Mouse (Mus musculus) embryonic facial prominence, embryonic 13.5 days (tissue): ENCODE measurements around the gene Adipoq. TPM values are rescaled to one million over a fixed set of nuclear protein-coding genes. Genes with fewer than 3 reads are reported as not detected.

ENCODE experiments used
- ATAC-seq: fragments of 200-750 bp; cut with Nextera tagmentation; 2 replicates; pipeline ENCODE4 v1.8.0; 2017; ENCODE audit warnings: low read depth; ENCODE audit not compliant: insufficient number of reproducible peaks, insufficient read depth, low FRiP score, low TSS enrichment
- H3K27ac ChIP-seq: fragments of 300-500 bp; sonication (generic); 2 replicates; pipeline ENCODE4 v1.5.1; 2015; ENCODE audit warnings: moderate library complexity, mild to moderate bottlenecking, inconsistent platforms
- H3K27me3 ChIP-seq: fragments of 300-500 bp; sonication (generic); 2 replicates; pipeline ENCODE4 v1.6.1; 2015; ENCODE audit warnings: mild to moderate bottlenecking, inconsistent platforms
- H3K36me3 ChIP-seq: fragments of 300-500 bp; sonication (generic); 2 replicates; pipeline ENCODE4 v1.6.1; 2015; ENCODE audit warnings: mild to moderate bottlenecking, inconsistent platforms
- H3K4me1 ChIP-seq: fragments of 300-500 bp; sonication (generic); 2 replicates; pipeline ENCODE4 v1.6.1; 2015; ENCODE audit warnings: inconsistent platforms
- H3K4me2 ChIP-seq: fragments of 300-500 bp; sonication (generic); 2 replicates; pipeline ENCODE4 v1.6.1; 2015; ENCODE audit warnings: moderate library complexity, mild to moderate bottlenecking, inconsistent platforms
- H3K4me3 ChIP-seq: fragments of 300-500 bp; sonication (generic); 2 replicates; pipeline ENCODE4 v1.5.1; 2015; ENCODE audit warnings: mild to moderate bottlenecking, inconsistent platforms
- H3K9ac ChIP-seq: fragments of 300-500 bp; sonication (generic); 2 replicates; pipeline ENCODE4 v1.6.1; 2015; ENCODE audit warnings: mild to moderate bottlenecking, inconsistent platforms
- H3K9me3 ChIP-seq: fragments of 300-500 bp; sonication (generic); 2 replicates; pipeline ENCODE4 v1.6.1; 2016; ENCODE audit warnings: inconsistent platforms
- WGBS: fragments of 180-500 bp; shearing (Covaris S2); methylation state at CpG from one replicate; pipeline ENCODE4 v1.1.7; 2015; ENCODE audit warnings: mixed read lengths; 5-methylcytosine and 5-hydroxymethylcytosine counted together
- polyA plus RNA-seq: library from polyadenylated mRNA; unstranded; fragments of >200 nt; fragmentation: Nextera tagmentation; extraction: Ambion mirVana; gene quantifications from 2 replicates; pipeline ENCODE4 v1.2.1, GENCODE M21; 2015

Gene Adipoq
- polyA plus RNA-seq, 1 experiment from 2014 or later = not detected

DNA sequence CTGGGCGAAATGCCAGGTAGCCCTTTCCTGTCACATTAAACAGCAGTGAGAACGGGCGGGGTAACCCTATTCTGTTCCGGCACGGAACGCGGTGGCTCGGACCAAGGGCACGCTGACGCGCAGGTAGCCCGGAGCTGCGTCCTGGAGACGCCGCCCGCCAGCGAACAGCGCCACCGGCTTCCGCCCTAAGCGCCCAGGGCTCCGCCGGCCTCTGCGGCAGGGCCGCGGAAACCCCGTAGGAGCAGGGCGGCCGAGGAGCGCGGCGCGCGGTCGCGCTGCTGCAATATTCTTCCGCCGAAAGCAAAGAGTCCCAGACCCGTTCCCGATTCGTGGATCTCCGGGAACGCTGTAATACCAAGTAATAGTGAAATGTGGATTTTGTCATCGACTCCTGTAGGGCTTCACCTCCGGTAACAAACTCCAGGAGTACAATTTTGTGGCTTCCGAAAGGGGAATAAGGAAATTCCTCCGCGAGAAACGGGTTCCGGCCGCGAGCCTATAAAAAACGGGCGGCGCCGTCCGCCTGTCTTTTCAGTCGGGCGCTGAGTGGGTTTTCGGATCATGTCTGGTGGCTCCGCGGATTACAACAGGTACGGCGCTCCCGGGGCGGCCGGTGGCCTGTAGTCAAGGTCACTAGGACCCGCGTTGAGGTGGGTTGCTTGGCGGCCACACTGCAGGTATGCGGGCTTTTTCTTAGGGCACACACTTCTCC, 38.9 kb upstream of the Adipoq start, which contains the start of gene Eif4a2:
TSS of gene Eif4a2 (plus strand) at position 214 of the 712 bp plus-strand sequence.
- Histone ChIP-seq H3K4me2 (peak within 1 kb of the TSS; percentile 74), H3K4me1 (peaks cover 31% of the 10 kb centered on the region), H3K27me3 (no peaks in the 10 kb centered on the region), H3K36me3 (peaks cover 37% of the 10 kb centered on the region), H3K27ac (peak within 1 kb of the TSS; percentile 98), H3K4me3 (peak within 1 kb of the TSS; percentile 96), H3K9ac (peak within 1 kb of the TSS; percentile 100), H3K9me3 (no peaks in the 10 kb centered on the region)
- peak; percentile 90 for ATAC-seq
- under 1% methylated on average over 71 of the region's 71 CpGs for WGBS

GRCm38 (mm10) chr16:23107946-23108759, 38.2 kb upstream of the Adipoq start:
- WGBS = under 1% methylated on average over 52 of the region's 52 CpGs

GRCm38 (mm10) chr16:23108943-23109342, 37.4 kb upstream of the Adipoq start:
- ATAC-seq = no peak
- H3K9me3 ChIP-seq = no peaks in the 10 kb centered on the region
- no peaks in the 10 kb centered on the region for H3K27me3 ChIP-seq
- H3K27ac ChIP-seq = peak overlapping the region; percentile 98; the same call in 1 of the 2 replicates
- H3K4me1 ChIP-seq = peaks cover 25% of the 10 kb centered on the region
- H3K36me3 ChIP-seq = peaks cover 48% of the 10 kb centered on the region
- WGBS = 2% methylated on average over 5 of the region's 5 CpGs
- peak overlapping the region; percentile 100 for H3K9ac ChIP-seq
- peak overlapping the region; percentile 96 for H3K4me3 ChIP-seq
- H3K4me2 ChIP-seq = peak overlapping the region; percentile 74

More at GRCm38 (mm10) chr16:23107946-23108759, 38.2 kb upstream of the Adipoq start:
- Histone ChIP-seq H3K9ac (peak overlapping the region; percentile 100), H3K36me3 (peaks cover 44% of the 10 kb centered on the region), H3K27me3 (no peaks in the 10 kb centered on the region), H3K4me3 (peak overlapping the region; percentile 96), H3K9me3 (no peaks in the 10 kb centered on the region), H3K4me1 (peaks cover 25% of the 10 kb centered on the region), H3K27ac (peak overlapping the region; percentile 98), H3K4me2 (peak overlapping the region; percentile 74)
- ATAC-seq = peak; percentile 84

DNA sequence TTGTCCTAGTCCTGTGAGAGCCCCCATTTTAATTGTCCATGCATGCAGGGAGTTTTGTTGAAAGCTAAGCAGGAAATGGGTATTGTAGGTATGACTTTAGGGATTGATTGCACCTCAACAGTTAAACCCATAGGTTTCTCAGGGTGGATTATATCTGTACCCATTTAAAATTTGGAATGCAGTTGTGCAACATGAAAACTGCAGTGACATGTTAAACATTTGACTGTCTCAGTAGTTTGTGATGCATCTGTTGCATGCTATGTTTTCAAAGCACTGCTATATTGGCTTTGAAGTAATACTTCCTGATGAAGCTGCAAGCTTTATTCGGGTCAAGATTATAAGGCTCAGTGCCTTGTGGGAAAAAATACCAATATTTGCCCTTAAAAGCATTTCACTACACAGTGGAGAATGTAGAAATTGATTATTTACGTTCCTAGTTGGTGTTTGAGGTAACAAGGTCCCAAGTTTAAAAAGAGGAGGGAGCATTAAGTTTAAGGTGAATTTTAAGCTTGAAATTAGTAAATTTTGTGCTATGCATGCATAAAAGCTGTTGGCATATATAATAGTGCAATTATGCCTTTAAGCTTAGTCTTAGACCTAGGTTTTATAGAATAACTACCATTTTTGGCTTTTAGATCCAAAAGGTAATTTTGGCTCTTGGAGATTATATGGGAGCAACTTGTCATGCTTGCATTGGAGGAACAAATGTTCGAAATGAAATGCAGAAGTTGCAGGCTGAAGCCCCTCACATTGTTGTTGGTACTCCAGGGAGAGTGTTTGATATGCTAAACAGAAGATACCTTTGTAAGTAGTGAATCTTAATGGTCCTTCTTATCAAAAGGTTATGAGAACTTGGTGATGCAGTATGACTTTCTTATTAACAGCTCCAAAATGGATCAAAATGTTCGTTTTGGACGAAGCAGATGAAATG, 36.7 kb upstream of the Adipoq start:
- 47% methylated on average over 5 of the region's 5 CpGs for WGBS
- H3K27me3 ChIP-seq = no peaks in the 10 kb centered on the region
- peaks cover 54% of the 10 kb centered on the region for H3K36me3 ChIP-seq
- H3K4me1 ChIP-seq = peaks cover 25% of the 10 kb centered on the region
- peak overlapping the region; percentile 74 for H3K4me2 ChIP-seq
- peak overlapping the region; percentile 96 for H3K4me3 ChIP-seq
- H3K27ac ChIP-seq = peak overlapping the region; percentile 98; the same call in 1 of the 2 replicates
- peak overlapping the region; percentile 100 for H3K9ac ChIP-seq
- H3K9me3 ChIP-seq = no peaks in the 10 kb centered on the region
- ATAC-seq = no peak

DNA sequence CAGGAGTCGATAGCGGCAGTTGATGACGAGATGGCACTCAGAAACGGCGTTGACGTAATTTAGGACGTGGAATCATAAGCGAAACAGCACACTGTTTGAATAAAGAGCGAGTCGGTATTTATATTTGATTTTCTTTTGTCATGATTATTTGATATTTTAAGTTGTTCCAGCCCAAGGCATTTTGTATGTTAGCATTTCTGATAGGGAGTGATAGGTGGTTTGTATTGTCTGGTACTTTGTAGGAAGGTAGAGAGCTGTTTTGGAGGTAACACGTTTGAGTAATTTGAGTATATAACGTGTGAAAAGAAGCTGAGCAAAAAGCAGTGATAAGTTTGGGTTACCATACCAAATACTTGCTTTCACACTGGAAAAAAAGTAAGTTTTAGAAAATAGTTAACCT, 34.0 kb upstream of the Adipoq start:
- Histone ChIP-seq H3K4me1 (peaks cover 25% of the 10 kb centered on the region), H3K9ac (no peak overlapping the region), H3K36me3 (peaks cover 66% of the 10 kb centered on the region), H3K27me3 (no peaks in the 10 kb centered on the region), H3K9me3 (no peaks in the 10 kb centered on the region), H3K4me3 (no peak overlapping the region), H3K27ac (no peak overlapping the region), H3K4me2 (peak overlapping the region; percentile 18; the same call in 1 of the 2 replicates)
- no peak for ATAC-seq
- WGBS = 80% methylated on average over 12 of the region's 12 CpGs

GRCm38 (mm10) chr16:23112861-23113435, 33.4 kb upstream of the Adipoq start:
- WGBS = 56% methylated on average over 9 of the region's 9 CpGs
- no peak overlapping the region for H3K4me3 ChIP-seq
- ATAC-seq = no peak

GRCm38 (mm10) chr16:23113903-23114302, 32.4 kb upstream of the Adipoq start:
- no peak overlapping the region for H3K9ac ChIP-seq
- H3K9me3 ChIP-seq = no peaks in the 10 kb centered on the region
- no peak for ATAC-seq
- H3K36me3 ChIP-seq = peaks cover 70% of the 10 kb centered on the region
- H3K27me3 ChIP-seq = no peaks in the 10 kb centered on the region
- H3K4me2 ChIP-seq = no peak overlapping the region
- no peak overlapping the region for H3K4me3 ChIP-seq
- H3K27ac ChIP-seq = no peak overlapping the region
- H3K4me1 ChIP-seq = peaks cover 25% of the 10 kb centered on the region

More at GRCm38 (mm10) chr16:23112861-23113435, 33.4 kb upstream of the Adipoq start:
- Histone ChIP-seq H3K4me2 (no peak overlapping the region), H3K4me1 (peaks cover 25% of the 10 kb centered on the region), H3K27ac (no peak overlapping the region), H3K27me3 (no peaks in the 10 kb centered on the region), H3K36me3 (peaks cover 71% of the 10 kb centered on the region), H3K9ac (no peak overlapping the region), H3K9me3 (no peaks in the 10 kb centered on the region)

- 63% methylated on average over 5 of the region's 5 CpGs for WGBS
- ATAC-seq = no peak
- H3K36me3 ChIP-seq = peaks cover 70% of the 10 kb centered on the region
Measured at GRCm38 (mm10) chr16:23114339-23115171, 31.8 kb upstream of the Adipoq start.

GRCm38 (mm10) chr16:23115486-23115885, 30.9 kb upstream of the Adipoq start:
- H3K9me3 ChIP-seq = no peaks in the 10 kb centered on the region
- H3K27ac ChIP-seq = no peak overlapping the region
- 83% methylated on average over 3 of the region's 3 CpGs for WGBS
- no peak overlapping the region for H3K4me3 ChIP-seq
- H3K27me3 ChIP-seq = no peaks in the 10 kb centered on the region
- H3K9ac ChIP-seq = no peak overlapping the region
- peaks cover 10% of the 10 kb centered on the region for H3K4me1 ChIP-seq
- H3K4me2 ChIP-seq = no peak overlapping the region
- H3K36me3 ChIP-seq = peaks cover 67% of the 10 kb centered on the region
- ATAC-seq = no peak

More at GRCm38 (mm10) chr16:23114339-23115171, 31.8 kb upstream of the Adipoq start:
- no peaks in the 10 kb centered on the region for H3K9me3 ChIP-seq
- H3K4me3 ChIP-seq = no peak overlapping the region
- no peak overlapping the region for H3K4me2 ChIP-seq
- no peaks in the 10 kb centered on the region for H3K27me3 ChIP-seq
- peaks cover 18% of the 10 kb centered on the region for H3K4me1 ChIP-seq
- 0 out of 2 replicates have a peak overlapping the region, but pooled peaks have one; percentile 16 for H3K27ac ChIP-seq
- no peak overlapping the region for H3K9ac ChIP-seq

DNA sequence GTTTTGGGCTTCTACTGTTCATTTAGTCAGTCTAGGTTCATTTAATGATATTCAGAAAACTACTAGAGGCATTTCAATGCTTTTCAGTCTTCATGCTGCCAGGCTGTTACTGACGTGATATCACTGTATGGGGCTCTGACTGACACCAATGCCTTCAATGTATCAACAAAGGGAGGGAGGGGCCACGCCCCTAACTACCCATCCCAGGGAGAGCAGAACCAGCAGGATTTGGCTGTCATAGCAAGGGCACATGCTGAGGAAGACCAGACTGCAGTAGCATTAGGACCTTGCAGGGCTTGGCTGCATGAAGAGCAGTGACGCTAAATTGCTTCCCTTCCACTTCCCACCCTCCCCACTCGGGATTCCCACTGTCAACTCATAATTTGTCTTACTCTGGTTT, 29.2 kb upstream of the Adipoq start:
- no peaks in the 10 kb centered on the region for H3K27me3 ChIP-seq
- 54% methylated on average over 4 of the region's 4 CpGs for WGBS
- H3K4me2 ChIP-seq = no peak overlapping the region
- H3K4me3 ChIP-seq = no peak overlapping the region
- H3K9ac ChIP-seq = no peak overlapping the region
- no peak overlapping the region for H3K27ac ChIP-seq
- no peaks in the 10 kb centered on the region for H3K4me1 ChIP-seq
- no peak for ATAC-seq
- peaks cover 64% of the 10 kb centered on the region for H3K36me3 ChIP-seq
- H3K9me3 ChIP-seq = no peaks in the 10 kb centered on the region
